Mouse (Mus musculus): ENCODE measurements at regions not wholly inside any gene's neighbourhood (a gene's known extent, or its start where the extent isn't known, plus 50 kb on each side); places are given as distances from the start of the nearest gene placed in this dataset.
A peak's percentile ranks its signal among the peaks of the same experiment; 100 is the strongest.

DNA sequence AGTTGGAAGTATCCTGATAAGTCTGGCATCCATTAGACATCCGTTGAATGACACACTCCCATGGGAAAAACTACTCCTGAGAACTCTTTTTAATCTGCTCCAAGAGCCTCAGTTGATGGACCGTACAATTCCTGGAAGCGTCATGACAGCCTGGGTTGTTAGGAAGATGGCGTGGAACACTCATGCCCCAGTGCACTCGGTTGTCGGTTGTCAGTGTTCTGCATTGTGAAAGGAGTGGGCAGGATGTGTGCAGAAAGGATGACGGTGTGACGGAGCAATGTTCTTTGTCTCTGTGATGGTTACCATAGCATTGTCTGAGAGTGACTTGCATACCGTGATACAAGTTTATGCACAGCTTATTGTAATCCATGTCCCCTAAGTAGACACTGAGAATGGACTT lies 164.4 kb downstream of the Slc30a10 start:
- H3K36me3 ChIP-seq (ENCODE audit: control insufficient read depth, insufficient read depth, low read length): no peaks in the 10 kb centered on the region
- no peaks in the 10 kb centered on the region for H3K27me3 ChIP-seq (ENCODE audit: control insufficient read depth, insufficient read depth, low read length)
- ATAC-seq (ENCODE audit: insufficient number of reproducible peaks, insufficient read depth, low FRiP score, low read depth): peak; percentile 50; the same call in 1 of the 2 replicates
- H3K27ac ChIP-seq (replicated peaks in 1 of 2; ENCODE audit: control insufficient read depth in 1 of 2, insufficient read depth in 1 of 2, low read depth in 2 of 2, low read length in 2 of 2): no peak overlapping the region
- H3K9ac ChIP-seq (ENCODE audit: low read length): no peak overlapping the region
- H3K9me3 ChIP-seq (ENCODE audit: control insufficient read depth, low read length): no peaks in the 10 kb centered on the region
- WGBS: 44% methylated on average over 9 of the region's 9 CpGs
- peaks cover 6 to 12% of the 10 kb centered on the region in 2 experiments for H3K4me1 ChIP-seq (ENCODE audit: control insufficient read depth in 2 of 2, insufficient read depth in 2 of 2, low read length in 2 of 2)
- no peak overlapping the region for H3K4me2 ChIP-seq (ENCODE audit: low read length)
- no peak overlapping the region for H3K4me3 ChIP-seq (ENCODE audit: control insufficient read depth in 1 of 2, insufficient read depth in 1 of 2, low read depth in 1 of 2, low read length in 2 of 2)

GRCm38 (mm10) chr1:185628401-185628800 lies 173.8 kb downstream of the Slc30a10 start:
- 52% methylated on average over 3 of the region's 3 CpGs for WGBS
- Histone ChIP-seq H3K4me1 (ENCODE audit: control insufficient read depth in 2 of 2, insufficient read depth in 2 of 2, low read length in 2 of 2) (peaks cover 0 to 4% of the 10 kb centered on the region in 2 experiments; a peak in 1 of 4 replicates), H3K9ac (ENCODE audit: low read length) (no peak overlapping the region), H3K4me2 (ENCODE audit: low read length) (no peak overlapping the region), H3K27me3 (ENCODE audit: control insufficient read depth, insufficient read depth, low read length) (no peaks in the 10 kb centered on the region), H3K4me3 (ENCODE audit: control insufficient read depth in 1 of 2, insufficient read depth in 1 of 2, low read depth in 1 of 2, low read length in 2 of 2) (no peak overlapping the region), H3K27ac (replicated peaks in 1 of 2; ENCODE audit: control insufficient read depth in 1 of 2, insufficient read depth in 1 of 2, low read depth in 2 of 2, low read length in 2 of 2) (no peak overlapping the region), H3K36me3 (ENCODE audit: control insufficient read depth, insufficient read depth, low read length) (no peaks in the 10 kb centered on the region), H3K9me3 (ENCODE audit: control insufficient read depth, low read length) (no peaks in the 10 kb centered on the region)
- ATAC-seq (ENCODE audit: insufficient number of reproducible peaks, insufficient read depth, low FRiP score, low read depth): no peak

DNA sequence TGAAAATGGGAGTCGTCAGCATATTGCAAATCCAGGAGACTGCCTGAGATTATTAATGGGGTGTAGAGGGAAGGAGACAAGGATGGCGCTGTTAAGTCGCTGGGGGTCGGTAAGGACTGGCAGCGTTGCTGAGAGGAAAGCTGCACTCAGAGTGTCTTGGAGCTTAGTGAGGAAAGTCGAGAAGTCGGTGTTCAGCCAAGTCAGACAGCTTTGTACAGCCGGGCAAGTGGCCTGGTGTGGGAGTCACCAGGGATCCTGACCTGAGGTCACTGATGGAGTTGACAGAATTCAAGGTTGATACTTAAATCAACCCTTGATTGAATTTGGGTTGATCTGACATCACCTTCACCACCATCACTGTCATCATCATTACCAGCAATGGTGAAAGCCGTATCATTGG lies 175.3 kb downstream of the Slc30a10 start:
- no peak for ATAC-seq (ENCODE audit: insufficient number of reproducible peaks, insufficient read depth, low FRiP score, low read depth)
- Histone ChIP-seq H3K36me3 (ENCODE audit: control insufficient read depth, insufficient read depth, low read length) (no peaks in the 10 kb centered on the region), H3K9me3 (ENCODE audit: control insufficient read depth, low read length) (no peaks in the 10 kb centered on the region)

GRCm38 (mm10) chr1:185638631-185639030 lies 184.0 kb downstream of the Slc30a10 start:
- H3K27me3 ChIP-seq (ENCODE audit: control insufficient read depth, insufficient read depth, low read length): no peaks in the 10 kb centered on the region
- ATAC-seq (ENCODE audit: insufficient number of reproducible peaks, insufficient read depth, low FRiP score, low read depth): no peak
- no peak overlapping the region for H3K4me2 ChIP-seq (ENCODE audit: low read length)
- WGBS: 80% methylated on average over 6 of the region's 6 CpGs
- H3K4me3 ChIP-seq (ENCODE audit: control insufficient read depth in 1 of 2, insufficient read depth in 1 of 2, low read depth in 1 of 2, low read length in 2 of 2): no peak overlapping the region
- H3K27ac ChIP-seq (replicated peaks in 1 of 2; ENCODE audit: control insufficient read depth in 1 of 2, insufficient read depth in 1 of 2, low read depth in 2 of 2, low read length in 2 of 2): no peak overlapping the region
- no peaks in the 10 kb centered on the region for H3K36me3 ChIP-seq (ENCODE audit: control insufficient read depth, insufficient read depth, low read length)
- H3K9ac ChIP-seq (ENCODE audit: low read length): no peak overlapping the region
- H3K4me1 ChIP-seq (ENCODE audit: control insufficient read depth in 2 of 2, insufficient read depth in 2 of 2, low read length in 2 of 2): no peaks in the 10 kb centered on the region
- H3K9me3 ChIP-seq (ENCODE audit: control insufficient read depth, low read length): no peaks in the 10 kb centered on the region

More for the DNA sequence above, 175.3 kb downstream of the Slc30a10 start:
- H3K4me1 ChIP-seq (ENCODE audit: control insufficient read depth in 2 of 2, insufficient read depth in 2 of 2, low read length in 2 of 2): peaks cover 0 to 4% of the 10 kb centered on the region in 2 experiments; a peak in 1 of 4 replicates
- no peaks in the 10 kb centered on the region for H3K27me3 ChIP-seq (ENCODE audit: control insufficient read depth, insufficient read depth, low read length)
- no peak overlapping the region for H3K4me2 ChIP-seq (ENCODE audit: low read length)
- 83% methylated on average over 9 of the region's 9 CpGs for WGBS
- H3K9ac ChIP-seq (ENCODE audit: low read length): no peak overlapping the region
- no peak overlapping the region for H3K4me3 ChIP-seq (ENCODE audit: control insufficient read depth in 1 of 2, insufficient read depth in 1 of 2, low read depth in 1 of 2, low read length in 2 of 2)
- H3K27ac ChIP-seq (replicated peaks in 1 of 2; ENCODE audit: control insufficient read depth in 1 of 2, insufficient read depth in 1 of 2, low read depth in 2 of 2, low read length in 2 of 2): no peak overlapping the region

DNA sequence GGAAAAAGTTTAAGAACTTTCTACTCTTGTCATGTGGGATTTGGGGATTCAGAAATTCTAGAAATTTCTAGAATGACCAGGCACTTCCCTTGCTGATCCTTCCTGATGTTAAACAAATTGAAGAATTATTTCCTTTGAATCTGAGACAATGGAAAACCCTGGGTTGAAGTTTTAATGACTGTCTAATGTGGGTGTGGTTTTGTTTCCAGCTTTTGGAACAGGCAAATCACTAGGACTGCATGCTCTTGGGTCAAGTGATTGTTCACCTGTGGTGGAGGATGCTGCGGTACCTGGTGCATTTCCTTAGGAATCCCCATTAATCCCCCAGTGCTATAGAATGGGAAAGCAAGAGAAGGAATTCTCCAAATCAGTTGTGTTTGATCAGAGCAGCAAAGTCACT lies 184.8 kb downstream of the Slc30a10 start:
- Histone ChIP-seq H3K4me1 (ENCODE audit: control insufficient read depth in 2 of 2, insufficient read depth in 2 of 2, low read length in 2 of 2) (no peaks in the 10 kb centered on the region), H3K9ac (ENCODE audit: low read length) (no peak overlapping the region), H3K4me2 (ENCODE audit: low read length) (no peak overlapping the region), H3K36me3 (ENCODE audit: control insufficient read depth, insufficient read depth, low read length) (no peaks in the 10 kb centered on the region), H3K27me3 (ENCODE audit: control insufficient read depth, insufficient read depth, low read length) (no peaks in the 10 kb centered on the region), H3K4me3 (ENCODE audit: control insufficient read depth in 1 of 2, insufficient read depth in 1 of 2, low read depth in 1 of 2, low read length in 2 of 2) (no peak overlapping the region), H3K9me3 (ENCODE audit: control insufficient read depth, low read length) (no peaks in the 10 kb centered on the region), H3K27ac (replicated peaks in 1 of 2; ENCODE audit: control insufficient read depth in 1 of 2, insufficient read depth in 1 of 2, low read depth in 2 of 2, low read length in 2 of 2) (no peak overlapping the region)
- ATAC-seq (ENCODE audit: insufficient number of reproducible peaks, insufficient read depth, low FRiP score, low read depth): no peak
- WGBS: 94% methylated on average over 1 of the region's 1 CpGs

DNA sequence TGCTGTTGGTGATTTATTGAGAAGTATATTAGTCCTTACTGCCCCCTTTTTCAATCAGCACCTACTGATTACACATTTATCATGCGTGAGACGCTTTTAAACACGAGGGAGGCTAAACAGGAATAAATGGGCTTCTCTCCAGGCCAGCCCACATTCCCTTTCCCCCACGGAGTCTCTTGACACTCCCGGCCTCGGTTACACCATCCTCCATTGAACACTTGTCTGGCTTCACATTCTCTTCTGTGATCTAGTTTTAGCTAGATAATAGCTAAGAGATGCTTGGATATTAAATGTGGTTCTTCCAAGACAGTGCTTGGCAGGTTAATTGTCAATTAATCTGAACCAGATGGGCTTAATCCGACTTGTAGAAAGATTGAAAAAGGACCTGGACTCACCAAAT lies 189.4 kb downstream of the Slc30a10 start:
- Histone ChIP-seq H3K4me2 (ENCODE audit: low read length) (no peak overlapping the region), H3K4me3 (ENCODE audit: control insufficient read depth in 1 of 2, insufficient read depth in 1 of 2, low read depth in 1 of 2, low read length in 2 of 2) (no peak overlapping the region), H3K36me3 (ENCODE audit: control insufficient read depth, insufficient read depth, low read length) (no peaks in the 10 kb centered on the region), H3K9ac (ENCODE audit: low read length) (no peak overlapping the region), H3K4me1 (ENCODE audit: control insufficient read depth in 2 of 2, insufficient read depth in 2 of 2, low read length in 2 of 2) (0 out of 4 replicates have a peak, but pooled peaks cover 0 to 4% of the 10 kb centered on the region in 2 experiments), H3K27me3 (ENCODE audit: control insufficient read depth, insufficient read depth, low read length) (no peaks in the 10 kb centered on the region), H3K27ac (replicated peaks in 1 of 2; ENCODE audit: control insufficient read depth in 1 of 2, insufficient read depth in 1 of 2, low read depth in 2 of 2, low read length in 2 of 2) (no peak overlapping the region), H3K9me3 (ENCODE audit: control insufficient read depth, low read length) (no peaks in the 10 kb centered on the region)
- ATAC-seq (ENCODE audit: insufficient number of reproducible peaks, insufficient read depth, low FRiP score, low read depth): no peak
- 54% methylated on average over 7 of the region's 7 CpGs for WGBS

GRCm38 (mm10) chr1:185648128-185648527 lies 193.5 kb downstream of the Slc30a10 start:
- no peak for ATAC-seq (ENCODE audit: insufficient number of reproducible peaks, insufficient read depth, low FRiP score, low read depth)
- WGBS: 88% methylated on average over 6 of the region's 6 CpGs
- no peaks in the 10 kb centered on the region for H3K36me3 ChIP-seq (ENCODE audit: control insufficient read depth, insufficient read depth, low read length)
- no peak overlapping the region for H3K27ac ChIP-seq (replicated peaks in 1 of 2; ENCODE audit: control insufficient read depth in 1 of 2, insufficient read depth in 1 of 2, low read depth in 2 of 2, low read length in 2 of 2)
- no peaks in the 10 kb centered on the region for H3K27me3 ChIP-seq (ENCODE audit: control insufficient read depth, insufficient read depth, low read length)
- no peak overlapping the region for H3K4me3 ChIP-seq (ENCODE audit: control insufficient read depth in 1 of 2, insufficient read depth in 1 of 2, low read depth in 1 of 2, low read length in 2 of 2)
- H3K9ac ChIP-seq (ENCODE audit: low read length): no peak overlapping the region
- H3K9me3 ChIP-seq (ENCODE audit: control insufficient read depth, low read length): no peaks in the 10 kb centered on the region
- 0 out of 4 replicates have a peak, but pooled peaks cover 2 to 4% of the 10 kb centered on the region in 2 experiments for H3K4me1 ChIP-seq (ENCODE audit: control insufficient read depth in 2 of 2, insufficient read depth in 2 of 2, low read length in 2 of 2)
- H3K4me2 ChIP-seq (ENCODE audit: low read length): no peak overlapping the region

DNA sequence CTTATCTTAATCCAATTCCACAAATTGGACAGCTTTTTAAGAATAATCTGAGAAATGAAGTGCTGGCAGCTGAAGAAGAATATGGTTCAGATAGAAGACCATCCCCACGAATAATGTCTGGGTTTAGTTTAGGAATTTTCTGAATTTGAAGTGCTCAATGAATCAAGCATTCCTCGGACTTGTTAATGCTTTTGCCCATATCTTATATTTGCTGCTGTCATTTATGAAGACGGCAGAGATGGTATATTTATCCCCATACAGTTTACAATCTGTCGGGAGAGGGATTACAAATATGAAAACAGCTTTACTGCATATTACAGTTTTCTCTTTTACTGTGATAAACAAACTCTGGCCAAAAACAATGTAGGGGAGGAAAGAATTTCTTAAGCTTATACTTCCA lies 194.3 kb downstream of the Slc30a10 start:
- Histone ChIP-seq H3K9me3 (ENCODE audit: control insufficient read depth, low read length) (no peaks in the 10 kb centered on the region), H3K4me2 (ENCODE audit: low read length) (no peak overlapping the region), H3K27ac (replicated peaks in 1 of 2; ENCODE audit: control insufficient read depth in 1 of 2, insufficient read depth in 1 of 2, low read depth in 2 of 2, low read length in 2 of 2) (no peak overlapping the region), H3K27me3 (ENCODE audit: control insufficient read depth, insufficient read depth, low read length) (no peaks in the 10 kb centered on the region), H3K9ac (ENCODE audit: low read length) (no peak overlapping the region), H3K36me3 (ENCODE audit: control insufficient read depth, insufficient read depth, low read length) (no peaks in the 10 kb centered on the region), H3K4me3 (ENCODE audit: control insufficient read depth in 1 of 2, insufficient read depth in 1 of 2, low read depth in 1 of 2, low read length in 2 of 2) (no peak overlapping the region), H3K4me1 (ENCODE audit: control insufficient read depth in 2 of 2, insufficient read depth in 2 of 2, low read length in 2 of 2) (0 out of 4 replicates have a peak, but pooled peaks cover 2 to 4% of the 10 kb centered on the region in 2 experiments)
- 81% methylated on average over 4 of the region's 4 CpGs for WGBS
- no peak for ATAC-seq (ENCODE audit: insufficient number of reproducible peaks, insufficient read depth, low FRiP score, low read depth)
